Mouse (Mus musculus) embryonic fibroblast, embryonic 13.5 days (primary cell): ENCODE results near the gene Fam243.

Source experiments
- CTCF ChIP-seq: IDR thresholded peaks from 2 replicates; pipeline ENCODE4 v1.5.1; 2011; ENCODE audit warnings: mild to moderate bottlenecking, control low read depth, low read length, moderate library complexity, borderline replicate concordance; ENCODE audit not compliant: insufficient read depth
- POLR2A ChIP-seq: IDR thresholded peaks from 2 replicates; pipeline ENCODE4 v1.6.1; 2011; ENCODE audit warnings: low read depth, mild to moderate bottlenecking, control low read depth, low read length, moderate library complexity

DNA sequence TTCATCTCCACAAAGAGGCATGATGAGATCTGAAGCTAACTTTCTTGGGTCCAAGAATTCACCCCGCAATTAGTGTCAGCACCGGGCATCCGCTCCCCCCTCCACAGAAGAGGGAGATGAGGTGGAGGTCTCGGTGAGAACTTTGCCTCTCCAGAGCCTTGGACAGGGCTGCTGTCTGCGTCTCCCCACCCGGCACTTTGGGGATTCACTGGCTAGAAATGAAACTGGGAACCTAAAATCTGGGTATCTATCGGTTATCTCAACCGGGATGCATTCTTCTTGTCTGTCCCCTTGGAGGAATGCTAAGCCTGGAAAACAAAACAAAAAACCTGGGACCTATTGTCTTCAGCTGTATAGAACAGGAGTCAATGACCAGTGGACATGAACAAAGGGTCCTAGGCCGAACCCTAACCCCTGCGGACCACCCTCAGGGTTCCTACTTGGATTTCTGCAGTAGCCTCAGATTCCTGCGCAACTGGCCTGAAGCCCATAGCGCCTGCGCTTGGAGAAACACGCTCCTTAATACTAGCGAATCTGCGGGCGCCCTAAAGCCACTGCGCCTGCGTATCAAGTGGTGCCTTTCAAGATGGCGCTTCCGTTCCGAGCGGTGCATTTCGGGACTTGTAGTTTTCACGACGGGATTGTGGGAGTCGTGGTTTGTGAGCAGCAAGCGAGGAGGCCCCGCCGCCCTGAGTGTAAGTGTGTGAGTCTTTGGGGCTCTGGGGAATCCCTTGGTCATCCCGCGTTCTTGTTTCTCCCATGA lies 20.4 kb downstream of the Fam243 start, which contains the start of gene Smim11:
- peak; percentile 76 for TF ChIP-seq POLR2A
- no peak for TF ChIP-seq CTCF
